Mouse (Mus musculus) 416B (cell line): ENCODE results near the gene Hck.

ENCODE experiments used
- DNase-seq: peaks from one replicate; pipeline ENCODE4 v3.0.0; 2011; ENCODE audit warnings: low read depth

Gene Hck

DNA sequence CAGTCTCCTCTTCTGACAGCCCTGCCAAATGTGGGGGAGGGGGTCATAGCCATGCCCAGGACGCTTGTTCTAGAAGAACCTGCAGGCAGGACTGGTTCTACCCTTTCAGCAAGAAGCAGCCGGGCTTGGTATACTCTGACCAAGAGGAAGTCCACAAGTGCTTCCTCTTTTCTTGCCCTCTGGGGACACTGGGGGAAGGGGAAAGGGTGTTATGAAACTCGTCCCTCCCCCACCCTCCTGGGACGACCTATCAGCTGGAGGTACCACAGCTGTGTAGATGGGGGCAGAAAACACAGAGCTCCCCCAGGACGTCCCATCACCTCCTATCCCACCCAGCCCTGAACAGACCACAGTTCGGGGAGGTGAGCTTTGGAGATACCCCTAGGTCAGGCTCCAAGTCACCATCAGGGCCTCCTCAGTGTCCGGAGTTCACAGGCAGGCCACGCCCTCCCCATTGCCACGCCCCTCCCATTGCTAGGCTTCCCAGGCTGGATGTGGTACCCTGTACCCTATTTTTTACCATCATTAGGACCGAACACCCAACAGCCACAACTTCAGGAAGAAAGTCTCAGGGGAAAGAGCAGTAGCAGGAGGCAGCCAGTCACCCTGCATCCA lies 17.6 kb upstream of the Hck start:
- peak; percentile 72 for DNase-seq

DNA sequence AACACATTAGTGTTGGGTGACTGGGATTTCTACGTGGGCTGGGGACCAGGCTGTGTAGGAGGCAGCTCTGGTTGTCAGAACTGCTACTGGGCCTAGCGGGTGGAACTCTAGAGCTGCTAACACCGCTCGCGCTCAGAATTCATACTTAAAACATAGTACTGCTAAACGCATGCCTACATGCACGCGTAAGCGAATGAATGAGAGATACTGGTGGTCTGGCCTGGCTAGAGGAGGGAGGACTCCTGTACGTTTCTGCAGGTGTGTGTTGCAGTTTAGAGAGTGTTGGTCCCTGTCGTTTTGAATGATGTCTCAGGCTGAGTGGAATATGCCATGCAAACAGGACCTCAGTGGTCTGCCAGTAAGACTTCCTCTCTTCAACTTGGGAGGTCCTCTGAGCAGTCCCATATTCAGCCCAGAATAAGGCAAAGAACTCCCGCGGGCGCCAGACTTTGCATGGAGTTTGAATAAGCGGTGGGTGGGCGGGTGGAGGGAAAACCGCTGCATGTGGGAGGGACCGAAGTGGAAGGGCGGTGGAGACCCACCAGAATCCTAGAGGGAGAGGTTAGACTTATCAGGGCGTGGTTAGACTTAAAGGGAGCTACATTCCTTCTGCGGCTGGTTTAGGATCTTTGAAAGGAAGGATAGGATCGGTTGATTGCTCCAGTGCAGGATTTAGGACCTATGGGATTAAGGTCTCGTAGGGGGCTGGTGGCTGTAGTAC lies 1.1 kb upstream of the Hck start:
- no peak for DNase-seq

DNA sequence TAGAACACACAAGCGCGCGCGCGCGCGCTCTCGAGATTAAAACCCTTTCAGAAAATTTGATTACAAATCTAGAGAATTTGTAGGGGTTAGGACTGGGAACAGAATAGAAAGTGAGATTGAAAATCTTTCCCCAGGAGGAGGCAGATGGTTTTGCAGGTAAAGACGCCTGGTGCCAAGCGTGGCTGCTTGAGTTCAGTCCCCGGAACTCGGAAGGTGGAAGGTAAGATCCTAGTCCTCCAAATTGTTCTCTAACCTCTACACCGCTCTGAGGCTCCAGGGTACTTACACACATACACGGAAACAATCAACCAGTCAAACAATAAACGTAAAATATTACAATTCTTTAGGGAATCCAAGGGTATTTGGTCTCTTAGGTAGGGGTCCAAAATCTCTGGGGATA lies 466 bp upstream of the Hck start:
- DNase-seq: no peak

DNA sequence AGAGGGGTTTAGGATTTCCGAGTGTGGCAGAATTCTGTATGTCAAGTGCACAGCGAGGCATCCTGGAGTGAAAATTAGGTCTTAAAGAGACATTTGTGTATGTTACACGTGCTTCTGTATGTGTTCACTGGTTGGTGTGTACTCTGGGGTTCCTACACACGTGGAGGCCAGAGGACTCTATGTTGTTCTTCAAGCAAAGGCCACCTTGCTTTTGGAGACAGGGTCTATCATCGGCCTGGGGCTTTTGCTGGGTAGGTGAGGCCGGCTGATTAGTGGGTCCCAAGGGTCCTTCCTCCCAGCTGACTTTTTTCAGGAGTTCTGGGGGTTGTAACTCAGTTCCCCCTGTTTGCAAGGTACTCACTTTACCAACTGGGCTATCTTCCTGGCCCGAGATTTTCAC lies 1.3 kb downstream of the Hck start:
- no peak for DNase-seq

DNA sequence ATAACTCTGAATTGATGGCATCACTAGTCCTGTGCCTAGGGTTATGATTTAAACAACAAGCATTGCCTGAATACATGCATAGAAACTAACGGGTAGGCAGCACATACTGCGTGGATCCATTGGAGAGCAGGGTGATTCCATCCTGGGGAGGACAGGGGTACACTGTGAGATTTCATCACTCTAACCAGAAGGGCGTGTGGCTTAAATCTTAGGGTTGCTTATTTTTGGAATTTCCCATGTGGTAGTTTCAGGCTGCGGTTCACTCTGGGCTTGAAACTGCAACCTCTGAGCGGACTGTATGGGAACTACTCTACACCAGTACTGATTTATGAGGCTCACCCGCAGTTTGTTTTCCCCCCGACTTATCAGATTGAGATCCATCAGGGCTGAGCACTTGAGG lies 3.0 kb downstream of the Hck start:
- DNase-seq: no peak

DNA sequence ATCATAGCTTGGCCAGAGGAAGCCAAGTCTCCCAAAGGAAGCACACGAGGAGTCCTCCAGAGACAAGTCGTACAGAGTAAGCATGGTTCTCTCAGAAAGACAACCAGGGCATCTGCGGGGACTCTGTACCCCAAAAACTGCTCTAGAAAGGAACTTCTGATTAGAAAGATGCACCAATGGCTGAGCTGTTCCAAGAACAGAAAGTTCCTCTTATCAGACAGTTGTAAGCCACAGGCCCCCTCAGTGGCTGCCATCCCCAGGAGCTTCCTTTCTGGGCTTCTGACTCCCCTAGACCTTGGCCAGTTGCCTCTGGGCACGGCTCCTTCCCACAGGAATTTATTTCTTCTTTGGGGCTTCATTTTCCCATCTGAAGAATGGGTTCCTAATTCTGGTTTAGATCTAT lies 7.4 kb downstream of the Hck start:
- DNase-seq: no peak

DNA sequence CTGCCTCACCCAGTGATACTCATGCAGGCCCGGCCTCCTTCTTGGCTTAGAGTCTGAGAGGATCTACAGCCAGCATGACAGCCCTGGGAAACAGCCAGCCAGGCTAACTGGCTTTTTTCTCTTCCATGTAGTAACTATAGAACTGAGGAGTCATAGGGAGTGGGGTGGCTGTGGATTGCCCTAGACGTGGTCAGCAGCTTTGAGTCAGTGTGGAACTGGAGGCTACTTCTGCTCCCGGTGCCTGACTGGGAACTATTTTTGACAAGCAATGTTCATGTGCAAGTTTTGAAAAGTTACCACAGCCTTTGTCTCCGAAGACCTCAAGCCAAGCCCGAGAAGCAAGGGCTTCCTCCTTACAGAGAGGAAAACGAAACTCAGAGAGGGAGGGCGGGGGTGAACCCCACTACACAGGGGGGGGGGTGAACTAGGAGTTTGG lies 8.8 kb downstream of the Hck start:
- DNase-seq: peak; percentile 47

DNA sequence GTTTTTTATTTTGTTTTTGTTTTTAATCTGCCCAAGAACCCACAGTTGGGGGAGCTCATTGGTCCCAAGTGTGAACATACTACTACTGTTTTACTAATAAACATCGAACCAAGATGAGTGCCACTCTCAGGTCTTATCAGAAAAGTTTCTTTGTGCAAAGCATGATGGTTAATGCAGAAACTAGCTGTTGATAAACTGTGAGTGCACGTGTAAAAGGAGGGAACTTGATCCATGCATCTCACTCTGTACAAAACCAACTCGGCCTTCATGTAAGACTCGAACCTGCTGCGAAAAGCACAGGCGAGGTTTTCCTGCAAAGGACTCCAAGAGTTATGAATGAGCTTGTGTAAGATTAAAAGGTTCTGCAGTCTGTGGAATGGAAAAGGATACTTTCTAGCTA lies 11.2 kb downstream of the Hck start:
- DNase-seq: no peak

DNA sequence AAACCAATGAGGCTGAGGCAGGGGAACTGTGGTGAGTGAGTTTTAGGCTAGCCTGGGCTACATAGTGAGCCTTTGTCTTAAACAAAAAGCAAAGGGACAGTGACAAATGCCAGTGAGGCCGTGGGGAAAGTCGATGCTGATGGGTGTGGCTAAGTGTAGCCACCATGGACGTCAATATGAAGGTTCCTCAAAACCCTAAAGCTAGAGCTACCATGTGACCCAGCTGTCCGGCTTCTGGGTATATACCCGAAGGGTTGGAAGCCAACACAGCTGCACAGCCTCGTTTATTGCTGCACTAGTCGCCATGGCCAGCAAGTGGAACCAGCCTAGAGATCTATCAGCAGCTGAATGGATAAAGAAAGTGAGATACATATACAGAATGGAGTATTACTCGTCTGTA lies 11.9 kb downstream of the Hck start:
- no peak for DNase-seq

DNA sequence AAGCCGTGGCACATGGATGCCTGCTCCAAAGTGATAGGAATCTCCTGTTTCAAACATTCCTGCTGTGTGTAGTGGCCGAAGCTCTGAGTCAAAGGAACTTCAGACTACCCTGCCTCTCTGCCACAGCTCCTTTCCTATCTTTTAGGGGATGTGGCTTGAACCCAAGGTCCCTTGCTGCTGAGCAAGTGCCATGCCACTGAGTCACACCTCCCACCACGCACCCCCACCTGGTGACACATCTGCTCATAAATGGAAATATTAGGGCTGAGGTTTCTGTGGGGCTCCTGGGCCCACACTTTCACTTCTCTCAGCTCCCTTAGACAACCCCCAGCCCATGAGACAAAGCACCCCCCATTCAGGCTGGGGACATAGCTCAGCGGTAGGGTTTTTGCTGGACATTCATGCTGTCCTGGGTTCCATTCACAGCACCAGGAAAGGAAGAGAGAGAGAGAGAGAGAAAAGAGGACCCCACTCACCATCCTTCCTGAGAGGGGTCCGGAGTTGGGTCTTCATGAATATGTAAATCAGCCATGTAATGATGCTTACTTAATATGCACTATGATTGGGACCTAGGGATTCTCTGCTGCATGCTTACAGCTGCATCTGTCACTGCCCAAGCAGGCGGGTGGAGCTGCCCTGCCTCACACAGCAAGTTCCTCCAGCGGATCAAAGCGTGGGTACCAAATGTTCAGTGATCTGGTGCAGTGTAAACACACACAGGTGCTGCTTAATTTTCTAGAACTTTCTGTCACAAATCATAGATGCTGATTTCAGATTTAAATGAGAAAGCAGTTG lies 13.8 kb downstream of the Hck start:
- DNase-seq: peak; percentile 49

DNA sequence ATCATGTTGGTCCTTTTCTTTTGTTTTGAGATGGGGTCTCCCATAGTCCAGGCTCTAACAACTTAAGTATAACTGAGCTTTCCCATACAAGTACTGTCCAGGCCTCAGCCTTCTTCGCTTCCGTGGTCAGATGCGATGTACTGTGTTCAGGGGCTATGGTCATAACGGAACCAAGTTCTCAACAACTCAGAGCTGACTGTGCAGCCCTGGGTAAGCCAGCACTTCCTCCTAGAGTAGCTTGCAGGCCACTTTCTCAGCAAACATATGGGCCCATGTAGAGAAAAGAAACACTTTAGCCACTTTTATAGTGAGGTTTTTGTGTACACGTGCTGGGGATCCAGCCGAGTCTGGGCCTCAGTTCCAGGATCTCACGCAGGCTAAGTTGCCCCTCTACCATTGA lies 14.4 kb downstream of the Hck start:
- no peak for DNase-seq

DNA sequence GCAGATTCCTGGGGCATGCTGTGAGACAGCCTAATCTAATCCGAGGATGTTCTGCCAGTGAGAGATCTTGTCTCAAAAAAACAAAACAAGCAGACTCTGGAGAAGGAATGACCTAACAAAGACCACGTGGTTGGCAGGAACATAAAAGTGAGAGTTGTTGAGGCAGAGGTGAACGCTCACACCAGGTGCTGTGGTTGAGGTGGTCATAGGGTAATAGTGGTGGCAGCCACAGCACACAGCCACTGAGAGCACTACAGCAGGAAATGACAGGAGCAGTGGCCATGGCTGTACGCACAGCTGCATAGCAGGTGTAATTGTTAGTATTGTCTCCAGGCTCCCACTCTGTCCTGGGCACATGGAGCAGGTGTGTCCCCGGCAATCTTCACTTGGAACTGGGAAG lies 17.6 kb downstream of the Hck start:
- no peak for DNase-seq

DNA sequence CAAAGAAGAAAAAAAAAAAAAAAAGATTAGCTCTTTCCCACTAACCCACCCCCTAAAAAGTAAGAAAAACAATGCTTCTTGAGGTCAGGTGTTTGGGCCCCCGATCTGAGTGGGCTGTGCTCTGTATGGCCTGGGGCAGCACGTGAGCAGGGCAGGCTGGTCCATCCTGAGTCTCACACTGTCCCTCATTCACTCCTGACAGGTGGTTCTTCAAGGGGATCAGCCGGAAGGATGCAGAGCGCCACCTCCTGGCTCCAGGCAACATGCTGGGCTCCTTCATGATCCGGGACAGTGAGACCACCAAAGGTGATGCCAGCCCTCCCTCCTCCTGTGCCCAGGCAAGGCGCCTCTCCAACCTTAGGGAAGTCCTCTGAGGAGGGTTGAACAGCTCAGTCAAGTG lies 22.8 kb downstream of the Hck start:
- DNase-seq: no peak

DNA sequence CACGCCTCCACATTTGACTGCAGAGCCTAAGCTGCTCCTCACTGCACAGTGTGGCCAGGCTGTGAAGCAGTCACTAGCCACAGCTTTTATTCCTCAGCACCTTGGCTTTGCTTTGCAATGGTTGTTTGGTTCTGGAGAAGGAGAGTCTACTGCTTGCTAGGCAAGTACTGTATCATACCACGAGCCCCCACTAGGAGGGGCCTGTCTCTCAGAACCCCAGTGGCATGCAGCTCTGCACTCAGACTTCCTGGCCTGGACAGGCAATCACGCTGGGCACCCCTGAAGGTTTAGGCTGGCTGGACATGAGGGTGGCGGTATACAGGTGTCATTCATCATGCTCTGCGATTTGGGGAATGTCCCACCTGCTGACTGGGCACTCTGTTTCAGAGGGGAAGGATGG lies 26.0 kb downstream of the Hck start:
- DNase-seq: no peak

DNA sequence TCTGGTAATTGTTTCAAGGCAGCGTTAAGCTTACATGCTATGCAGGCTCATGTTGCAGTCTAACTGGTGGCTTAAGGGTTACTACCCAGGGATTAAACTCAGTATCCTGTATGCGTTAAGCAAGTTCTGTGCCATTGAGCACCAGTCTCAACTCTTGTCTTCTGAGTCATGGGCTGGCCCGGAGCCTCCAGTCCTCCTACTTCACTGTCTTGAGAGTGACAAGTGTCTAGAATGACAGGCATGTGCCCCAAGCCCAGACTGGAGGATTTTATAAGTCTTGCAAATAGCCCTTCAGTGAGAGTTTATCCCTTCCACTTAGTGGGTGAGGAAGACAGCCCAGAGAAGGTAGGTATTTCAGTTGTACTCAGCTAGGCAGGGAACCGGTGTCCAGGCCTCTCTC lies 27.9 kb downstream of the Hck start:
- DNase-seq: no peak

DNA sequence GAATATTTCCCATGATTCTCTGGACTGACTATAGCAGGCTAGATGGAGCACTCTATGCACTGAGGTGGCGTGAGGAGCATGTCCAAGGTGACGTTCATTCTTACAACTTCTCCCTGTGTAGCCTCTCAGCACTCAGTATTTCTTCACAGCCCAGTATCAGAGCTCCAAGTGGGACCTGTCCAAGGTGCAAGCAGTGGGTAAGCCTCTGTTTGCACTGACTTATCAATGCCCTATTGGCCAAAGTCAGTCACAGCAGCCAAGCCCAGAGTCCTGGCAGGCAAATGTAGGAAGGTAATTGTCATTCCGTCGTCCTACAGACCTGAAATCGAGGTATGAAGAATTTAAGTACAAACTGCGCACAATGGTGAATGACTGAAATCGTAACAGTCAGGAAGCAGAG lies 30.9 kb downstream of the Hck start:
- DNase-seq: no peak

DNA sequence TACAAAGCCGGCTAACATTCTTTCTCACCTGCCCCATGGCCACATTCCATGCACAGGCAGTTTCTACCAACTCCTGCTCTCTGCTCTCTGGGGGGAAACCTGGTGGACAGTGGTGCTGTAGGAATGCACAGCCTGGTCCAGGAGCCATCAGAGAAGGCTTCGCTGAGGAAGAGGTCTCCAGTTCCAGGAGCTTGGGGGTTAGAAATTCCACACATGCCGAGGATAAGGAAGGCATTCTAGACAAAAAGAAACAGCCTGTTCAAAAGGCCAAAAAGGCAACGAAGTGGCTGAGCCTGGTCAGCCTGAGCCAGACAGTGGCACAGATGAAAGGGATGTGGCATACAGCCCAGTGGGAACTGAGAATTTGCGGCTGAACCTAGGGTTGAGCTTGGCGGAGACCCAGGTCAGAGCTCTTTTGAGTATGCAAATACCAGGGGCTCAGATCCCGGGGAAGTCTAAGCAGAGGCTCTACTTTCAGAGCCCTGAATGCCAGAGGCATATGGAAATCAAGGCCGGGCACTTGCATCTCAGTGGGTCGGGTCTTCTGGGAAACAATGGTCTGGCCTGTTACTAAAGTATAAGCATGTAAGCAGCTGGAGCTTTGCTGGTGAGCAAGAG lies 31.8 kb downstream of the Hck start:
- DNase-seq: no peak

DNA sequence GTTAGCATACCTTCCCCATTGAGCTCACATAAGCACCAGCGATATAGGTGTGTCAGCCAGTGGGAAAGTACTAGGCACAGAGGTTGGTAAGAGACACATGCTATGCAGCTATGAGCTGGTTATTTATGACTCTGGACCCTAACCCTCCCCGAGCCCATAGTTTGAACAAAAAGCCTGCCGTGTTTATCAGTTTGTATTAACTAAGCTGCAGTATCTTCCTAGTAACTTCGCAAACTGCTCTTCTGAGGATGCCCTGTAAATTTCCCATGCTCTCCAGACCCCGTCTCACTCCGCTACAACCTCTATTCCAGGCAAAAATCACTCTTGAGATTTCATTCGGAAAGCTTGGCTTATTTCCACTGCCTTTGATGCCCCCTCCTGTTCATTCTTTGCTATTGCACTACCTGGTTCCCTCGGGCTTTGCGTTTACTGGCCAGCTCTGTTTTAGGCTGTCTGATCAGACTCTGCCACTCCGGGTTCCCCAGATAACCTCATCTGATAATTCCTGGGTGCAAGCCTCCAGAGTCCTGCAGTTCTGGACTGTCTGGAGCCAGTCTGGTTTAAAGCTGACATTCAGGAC lies 34.4 kb downstream of the Hck start:
- peak; percentile 60 for DNase-seq

DNA sequence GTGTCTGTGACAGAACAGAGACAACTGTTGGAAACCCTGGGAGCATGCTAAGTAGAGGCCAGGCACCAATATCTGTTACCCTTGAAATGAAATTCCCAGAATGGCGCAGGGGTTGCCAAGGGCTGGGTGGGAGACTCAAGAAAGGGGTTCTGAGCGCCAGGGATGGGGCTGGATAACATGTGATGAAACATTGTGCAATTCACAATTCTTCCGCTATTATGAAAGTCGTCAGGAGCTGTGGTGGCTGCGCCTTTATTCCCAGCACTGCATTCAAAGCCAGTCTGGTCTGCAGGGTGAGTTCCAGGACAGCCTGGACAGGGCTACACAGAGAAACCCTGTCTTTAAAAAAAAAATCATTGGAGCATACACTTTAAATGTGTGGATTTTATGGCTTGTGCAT lies 37.1 kb downstream of the Hck start:
- DNase-seq: no peak

DNA sequence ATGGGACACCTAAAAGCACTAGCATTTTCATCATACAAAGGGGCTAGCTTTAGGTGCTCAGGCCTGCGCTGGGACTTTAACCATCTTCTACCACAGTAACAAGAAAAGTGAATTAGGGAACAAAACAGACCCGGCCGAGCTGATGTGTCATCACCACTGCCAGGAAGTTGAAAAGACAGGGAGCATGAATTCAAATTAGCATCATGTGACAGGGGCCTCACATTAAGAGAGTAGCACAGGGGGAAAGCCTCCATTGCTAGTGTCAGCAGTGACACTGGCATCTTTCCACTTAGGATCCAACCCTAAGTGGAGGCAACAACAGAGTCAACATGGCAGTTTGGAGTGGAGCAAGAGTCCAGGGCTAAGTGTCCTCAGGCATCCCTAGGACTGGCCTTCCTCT lies 39.0 kb downstream of the Hck start:
- DNase-seq: peak; percentile 58

DNA sequence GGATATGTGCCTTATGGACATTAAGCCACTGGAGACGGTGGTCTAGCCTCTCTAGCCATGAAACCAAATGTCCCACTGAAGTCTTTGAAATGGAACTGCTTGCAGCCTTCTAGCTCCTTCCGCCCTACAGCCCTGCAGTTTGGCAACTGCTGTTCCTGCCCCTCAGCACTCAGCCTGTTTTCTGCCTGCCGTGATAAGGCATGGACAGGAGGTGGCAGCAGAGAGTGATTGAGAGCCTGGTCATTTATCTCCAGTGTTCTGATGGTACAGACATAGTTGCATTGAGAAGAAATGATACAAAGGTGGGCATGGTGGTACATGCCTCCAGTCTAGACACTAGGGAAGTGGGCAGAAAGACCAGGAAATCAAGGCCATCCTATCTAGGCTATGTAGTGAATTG lies 39.4 kb downstream of the Hck start:
- peak; percentile 80 for DNase-seq

DNA sequence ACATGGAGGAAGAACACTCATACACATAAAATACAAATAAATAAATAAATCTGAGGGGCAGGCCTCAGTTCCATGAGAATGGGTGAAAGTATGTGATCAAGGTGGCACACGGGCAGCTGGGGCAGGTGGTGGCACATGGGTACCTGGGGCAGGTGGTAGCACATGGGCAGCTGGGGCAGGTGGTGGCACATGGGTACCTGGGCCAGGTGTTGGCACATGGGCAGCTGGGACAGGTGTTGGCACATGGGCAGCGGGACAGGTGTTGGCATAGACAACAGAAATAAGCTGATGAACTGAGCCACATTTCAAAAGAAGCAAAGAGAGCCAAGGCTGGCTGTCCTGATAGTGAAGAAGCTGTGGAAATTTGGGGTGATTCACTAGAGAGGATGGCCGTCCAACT lies 41.5 kb downstream of the Hck start:
- DNase-seq: no peak

DNA sequence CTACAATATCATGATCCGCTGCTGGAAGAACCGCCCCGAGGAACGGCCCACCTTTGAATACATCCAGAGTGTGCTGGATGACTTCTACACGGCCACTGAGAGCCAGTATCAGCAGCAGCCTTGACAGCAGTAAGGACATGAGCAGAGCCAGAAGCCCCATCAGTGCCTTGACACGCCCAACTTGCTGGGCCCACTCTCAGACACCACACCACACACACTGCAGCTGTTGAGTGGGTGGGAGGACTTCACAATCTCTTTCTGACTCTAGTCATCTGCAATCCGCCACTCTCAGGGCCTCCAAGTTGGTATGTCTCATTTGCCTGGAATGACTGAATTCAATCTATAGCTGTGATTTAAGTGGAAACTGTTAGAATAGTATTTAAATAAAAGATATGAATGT lies 42.8 kb downstream of the Hck start:
- no peak for DNase-seq
